Mouse (Mus musculus) hindbrain, postnatal 0 days (tissue): ENCODE results near the gene Zbtb39. TPM values are rescaled to one million over a fixed set of nuclear protein-coding genes. Genes with fewer than 3 reads are reported as not detected.

ENCODE experiments used
- ATAC-seq: fragments of 200-750 bp; cut with Nextera tagmentation; 2 replicates; pipeline ENCODE4 v1.8.0; 2017; ENCODE audit warnings: mild to moderate bottlenecking, moderate TSS enrichment, moderate library complexity
- DNase-seq: peaks from one replicate; pipeline ENCODE4 v3.0.0-alpha.2; 2015; ENCODE audit warnings: low spot score
- H3K27ac ChIP-seq: fragments of 300-500 bp; sonication (generic); 2 replicates; pipeline ENCODE4 v1.5.1; 2014; ENCODE audit warnings: mild to moderate bottlenecking
- H3K27me3 ChIP-seq: fragments of 300-500 bp; sonication (generic); 2 replicates; pipeline ENCODE4 v1.6.1; 2014; ENCODE audit warnings: low read length, mixed read lengths; ENCODE audit not compliant: insufficient read depth
- H3K36me3 ChIP-seq: fragments of 300-500 bp; sonication (generic); 2 replicates; pipeline ENCODE4 v1.6.1; 2014; ENCODE audit warnings: low read length, mixed read lengths; ENCODE audit not compliant: insufficient read depth
- H3K4me1 ChIP-seq: fragments of 300-500 bp; sonication (generic); 2 replicates; pipeline ENCODE4 v1.6.1; 2014; ENCODE audit warnings: antibody characterized with exemption, low read length, mixed read lengths; ENCODE audit not compliant: insufficient read depth
- H3K4me2 ChIP-seq: fragments of 300-500 bp; sonication (generic); 2 replicates; pipeline ENCODE4 v1.6.1; 2014; ENCODE audit warnings: low read depth, mild to moderate bottlenecking, low read length, moderate library complexity, mixed read lengths
- H3K4me3 ChIP-seq: fragments of 300-500 bp; sonication (generic); 2 replicates; pipeline ENCODE4 v1.5.1; 2014; ENCODE audit warnings: low read length
- H3K9ac ChIP-seq: fragments of 300-500 bp; sonication (generic); replicated peaks from 2 replicates; pipeline ENCODE4 v1.6.1; 2014; ENCODE audit warnings: mild to moderate bottlenecking, low read length, moderate library complexity, mixed read lengths
- H3K9me3 ChIP-seq: fragments of 300-500 bp; sonication (generic); 2 replicates; pipeline ENCODE4 v1.6.1; 2016; ENCODE audit warnings: low read length, mixed read lengths
- CTCF ChIP-seq: IDR thresholded peaks from 2 replicates; pipeline ENCODE4 v1.5.1; 2016; ENCODE audit warnings: antibody characterized with exemption, control low read depth, low read depth
- WGBS: fragments of 180-500 bp; shearing (Covaris S2); extraction: QIAGEN DNeasy Blood & Tissue Kit; methylation state at CpG from one replicate; pipeline ENCODE4 v1.1.7; 2014; 5-methylcytosine and 5-hydroxymethylcytosine counted together
- polyA plus RNA-seq: library from polyadenylated mRNA; unstranded; fragments of >200 nt; fragmentation: Nextera tagmentation; extraction: Ambion mirVana; gene quantifications from 2 replicates; pipeline ENCODE4 v1.2.1, GENCODE M21; 2015
- total RNA-seq: library from RNA; depleted of rRNA; stranded (reverse); fragments of >200 nt; gene quantifications from 2 replicates; pipeline ENCODE4 v1.2.3, GENCODE M21; 2014

Gene Zbtb39
- total and polyA plus RNA-seq, 2 experiments from 2014 or later, result 2.5 to 9.9 TPM

DNA sequence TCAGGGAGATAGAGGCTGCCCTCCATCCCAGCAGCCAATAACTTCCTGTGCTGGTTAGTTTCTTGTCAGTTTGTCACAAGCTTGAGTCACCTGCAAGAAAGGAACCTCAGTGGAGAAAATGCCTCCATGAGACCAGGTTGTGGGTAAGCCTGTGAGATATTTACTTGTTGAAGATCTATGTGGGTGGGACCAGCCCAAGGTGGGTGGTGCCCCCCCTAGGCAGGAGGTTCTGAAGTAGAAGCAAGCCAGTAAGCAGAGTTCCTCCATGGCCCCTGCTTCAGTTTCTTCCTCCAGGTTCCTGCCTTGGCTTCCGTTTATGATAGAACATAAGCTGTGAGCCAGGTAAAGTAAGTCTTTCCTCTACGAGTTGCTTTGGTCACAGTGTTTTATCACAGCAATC is 3.1 kb upstream of the Zbtb39 start:
- Histone ChIP-seq H3K36me3 (no peaks in the 10 kb centered on the region), H3K9ac (no peak overlapping the region), H3K27ac (no peak overlapping the region), H3K4me1 (0 out of 2 replicates have a peak, but pooled peaks cover 6% of the 10 kb centered on the region), H3K4me2 (no peak overlapping the region), H3K27me3 (no peaks in the 10 kb centered on the region), H3K4me3 (no peak overlapping the region), H3K9me3 (no peaks in the 10 kb centered on the region)
- ATAC-seq (no peak), DNase-seq (no peak)
- 79% methylated on average over 2 of the region's 2 CpGs for WGBS
- TF ChIP-seq CTCF, result no peak

DNA sequence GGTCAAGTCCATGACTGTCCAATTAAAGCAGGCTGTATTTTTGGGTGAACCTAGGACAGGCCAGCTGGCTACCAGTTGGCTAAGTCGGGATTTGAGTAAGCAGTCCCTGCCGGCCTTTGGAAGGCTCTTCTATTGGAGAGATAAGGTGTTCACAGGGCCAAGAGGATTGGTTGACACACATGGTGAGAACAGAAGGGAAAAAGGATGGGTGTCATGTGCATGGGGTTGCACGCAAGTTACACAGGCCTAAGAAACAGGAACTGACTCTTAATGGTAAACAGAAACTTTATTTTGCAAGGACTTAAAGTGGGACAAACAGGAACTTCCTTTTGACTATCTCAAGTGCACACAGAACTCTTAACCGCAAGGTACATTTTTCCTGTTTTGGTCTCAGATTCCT is 2.4 kb upstream of the Zbtb39 start:
- WGBS, result 77% methylated on average over 4 of the region's 4 CpGs
- no peaks in the 10 kb centered on the region for H3K9me3 ChIP-seq
- ATAC-seq (no peak), DNase-seq (no peak)
- no peak overlapping the region for H3K9ac ChIP-seq
- 0 out of 2 replicates have a peak, but pooled peaks cover 6% of the 10 kb centered on the region for H3K4me1 ChIP-seq
- H3K36me3 ChIP-seq, result peaks cover 4% of the 10 kb centered on the region; the same call in 1 of the 2 replicates
- H3K27me3 ChIP-seq, result no peaks in the 10 kb centered on the region
- no peak for TF ChIP-seq CTCF
- no peak overlapping the region for H3K4me3 ChIP-seq
- no peak overlapping the region for H3K27ac ChIP-seq
- H3K4me2 ChIP-seq, result no peak overlapping the region

DNA sequence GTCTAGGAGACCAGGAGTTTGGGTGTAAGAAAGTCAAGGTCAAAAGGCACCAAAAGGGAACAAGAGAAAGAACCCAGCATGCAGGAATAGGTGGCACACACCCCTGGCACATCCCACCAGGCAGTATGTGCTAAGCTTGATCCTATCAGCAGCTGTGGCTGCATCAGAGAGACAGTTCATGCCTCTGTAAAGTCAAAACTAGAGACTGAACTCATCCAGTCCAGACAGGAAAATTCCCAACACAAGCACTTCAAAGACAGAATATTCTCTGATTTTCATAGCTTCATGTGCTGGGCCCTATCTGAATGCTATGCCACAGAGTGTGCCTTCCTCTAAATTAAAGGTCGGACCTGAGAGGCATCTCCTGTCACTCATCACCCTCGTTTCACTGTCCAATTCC is 1.8 kb upstream of the Zbtb39 start:
- Histone ChIP-seq H3K27ac (no peak overlapping the region), H3K4me2 (no peak overlapping the region), H3K9ac (no peak overlapping the region), H3K27me3 (no peaks in the 10 kb centered on the region), H3K4me1 (0 out of 2 replicates have a peak, but pooled peaks cover 6% of the 10 kb centered on the region), H3K4me3 (no peak overlapping the region), H3K36me3 (peaks cover 10% of the 10 kb centered on the region), H3K9me3 (no peaks in the 10 kb centered on the region)
- 21% methylated on average over 2 of the region's 2 CpGs for WGBS
- no peak for TF ChIP-seq CTCF
- ATAC-seq (no peak), DNase-seq (no peak)

DNA sequence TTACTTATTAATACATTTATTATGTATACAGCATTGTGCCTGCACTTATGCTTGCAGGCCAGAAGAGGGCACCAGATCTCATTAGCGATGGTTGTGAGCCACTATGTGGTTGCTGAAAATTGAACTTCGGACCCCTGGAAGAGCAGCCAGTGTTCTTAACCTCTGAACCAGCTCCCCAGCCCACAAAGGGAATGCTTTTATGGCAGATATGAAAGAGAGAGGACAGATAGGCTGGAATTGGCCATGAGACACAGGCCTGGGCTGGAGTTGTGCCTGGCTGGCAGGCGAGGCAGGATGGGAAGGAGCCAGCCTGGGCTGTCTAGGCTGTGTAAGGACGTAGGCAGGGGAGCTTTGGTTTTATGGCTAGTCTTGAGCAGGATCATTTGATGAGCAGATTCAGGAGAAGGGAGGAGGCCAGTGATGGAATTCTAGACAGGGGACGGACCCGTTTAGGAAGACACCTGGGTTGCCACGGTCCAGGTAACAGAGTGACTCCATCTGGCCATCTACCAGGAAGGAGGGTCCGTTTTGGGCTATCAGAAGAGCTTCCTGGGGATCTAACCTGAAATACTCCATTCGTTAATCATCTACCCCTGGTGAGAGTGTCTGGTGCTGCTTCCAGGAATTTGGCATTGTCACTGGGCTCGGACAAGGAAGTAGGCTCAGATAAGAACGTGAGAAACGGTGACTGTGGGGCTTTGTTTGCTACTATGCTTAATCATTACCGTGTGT is 1.0 kb upstream of the Zbtb39 start:
- no peak overlapping the region for H3K9ac ChIP-seq
- WGBS, result 50% methylated on average over 13 of the region's 13 CpGs
- peak overlapping the region; percentile 65; the same call in 1 of the 2 replicates for H3K4me2 ChIP-seq
- ATAC-seq (no peak), DNase-seq (peak; percentile 57)
- TF ChIP-seq CTCF, result peak; percentile 74
- peaks cover 18% of the 10 kb centered on the region for H3K36me3 ChIP-seq
- H3K4me1 ChIP-seq, result 0 out of 2 replicates have a peak, but pooled peaks cover 6% of the 10 kb centered on the region
- no peak overlapping the region for H3K4me3 ChIP-seq
- H3K9me3 ChIP-seq, result no peaks in the 10 kb centered on the region
- H3K27me3 ChIP-seq, result no peaks in the 10 kb centered on the region
- no peak overlapping the region for H3K27ac ChIP-seq

DNA sequence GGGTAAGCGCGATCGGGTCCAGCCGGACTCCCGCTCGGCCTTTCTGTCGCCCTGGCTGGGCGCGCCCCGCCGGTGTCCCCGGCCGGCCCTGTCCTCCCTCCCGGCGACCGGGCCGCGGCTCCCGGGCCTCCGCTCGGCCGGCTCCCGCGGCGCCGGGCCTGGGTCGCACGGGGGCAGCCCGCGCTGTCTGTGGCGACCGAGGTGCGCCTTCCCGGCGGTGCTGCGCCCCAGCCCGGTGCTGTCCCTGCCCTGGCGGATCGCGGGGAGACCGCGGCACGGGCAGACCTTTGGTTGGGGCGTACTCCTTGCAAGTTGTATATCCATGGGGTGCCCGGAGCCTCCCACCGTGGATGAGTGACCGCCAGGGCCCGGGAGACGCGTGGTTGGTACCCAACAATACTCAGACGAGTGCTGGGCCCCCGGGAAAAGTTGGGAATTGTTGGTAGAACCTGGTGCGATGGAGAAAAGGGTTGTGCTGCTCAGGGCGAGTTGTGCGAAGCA is 373 bp downstream of the Zbtb39 start:
- peak; percentile 8; the same call in 1 of the 2 replicates for TF ChIP-seq CTCF
- Histone ChIP-seq H3K9ac (peak overlapping the region; percentile 89), H3K27ac (peak overlapping the region; percentile 75), H3K27me3 (no peaks in the 10 kb centered on the region), H3K4me1 (0 out of 2 replicates have a peak, but pooled peaks cover 6% of the 10 kb centered on the region), H3K9me3 (no peaks in the 10 kb centered on the region), H3K4me3 (peak overlapping the region; percentile 76), H3K4me2 (peak overlapping the region; percentile 65), H3K36me3 (peaks cover 31% of the 10 kb centered on the region)
- 1% methylated on average over 36 of the region's 55 CpGs for WGBS
- ATAC-seq (peak; percentile 65), DNase-seq (no peak)

DNA sequence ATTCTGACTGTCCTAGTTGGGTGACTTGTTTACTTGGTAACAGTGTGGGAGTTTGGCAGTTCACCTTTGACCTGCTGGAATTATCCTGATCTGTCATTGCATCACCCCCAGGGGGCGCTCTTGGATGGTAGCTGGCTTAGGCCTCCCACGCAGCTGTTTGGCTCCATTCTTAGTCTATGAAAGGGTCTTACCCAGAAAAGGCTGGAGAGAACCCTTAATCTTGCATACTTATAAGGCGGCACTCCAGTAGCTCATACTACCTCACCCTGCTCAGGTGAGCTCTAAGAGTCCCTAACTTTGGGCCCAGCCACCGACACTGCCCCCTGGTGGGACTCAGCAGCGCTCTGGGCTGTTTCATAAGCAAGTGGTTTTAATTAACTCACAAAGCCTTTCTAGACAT is 5.3 kb downstream of the Zbtb39 start:
- peaks cover 39% of the 10 kb centered on the region for H3K36me3 ChIP-seq

DNA sequence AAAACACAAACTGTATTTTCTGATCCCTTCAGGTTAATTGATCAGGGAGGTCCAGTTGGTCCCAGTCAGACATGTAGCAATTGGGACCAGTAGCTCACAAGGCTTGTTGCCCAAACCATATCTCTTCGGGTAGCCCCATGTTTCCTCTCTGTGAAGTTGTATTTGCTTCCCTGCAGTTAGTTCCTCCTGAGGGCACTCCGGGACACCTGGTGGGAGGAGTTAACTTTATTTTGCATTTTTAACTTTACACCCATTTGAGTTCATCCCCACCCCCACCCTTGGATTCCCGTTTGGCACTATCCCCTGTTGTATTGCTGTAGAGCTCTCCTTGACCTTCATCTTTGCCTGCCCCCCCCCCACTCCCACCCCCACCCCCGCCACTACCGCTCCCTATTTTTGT is 6.5 kb downstream of the Zbtb39 start:
- no peak overlapping the region for H3K9ac ChIP-seq
- H3K9me3 ChIP-seq, result no peaks in the 10 kb centered on the region
- TF ChIP-seq CTCF, result no peak
- H3K36me3 ChIP-seq, result peaks cover 39% of the 10 kb centered on the region
- ATAC-seq (no peak), DNase-seq (no peak)
- no peak overlapping the region for H3K4me3 ChIP-seq
- WGBS, result 81% methylated on average over 5 of the region's 5 CpGs
- H3K27ac ChIP-seq, result no peak overlapping the region
- H3K4me1 ChIP-seq, result no peaks in the 10 kb centered on the region
- no peak overlapping the region for H3K4me2 ChIP-seq
- H3K27me3 ChIP-seq, result no peaks in the 10 kb centered on the region

More for the DNA sequence above, 5.3 kb downstream of the Zbtb39 start:
- Histone ChIP-seq H3K9ac (no peak overlapping the region), H3K27me3 (no peaks in the 10 kb centered on the region), H3K4me3 (no peak overlapping the region), H3K4me1 (0 out of 2 replicates have a peak, but pooled peaks cover 6% of the 10 kb centered on the region), H3K9me3 (no peaks in the 10 kb centered on the region), H3K4me2 (no peak overlapping the region), H3K27ac (no peak overlapping the region)
- TF ChIP-seq CTCF, result peak; percentile 68
- 68% methylated on average over 5 of the region's 5 CpGs for WGBS
- DNase-seq (peak; percentile 68), ATAC-seq (no peak)
